Mouse (Mus musculus): Measurements from ENCODE around the gene Cypt12.

The Cypt12 gene

DNA sequence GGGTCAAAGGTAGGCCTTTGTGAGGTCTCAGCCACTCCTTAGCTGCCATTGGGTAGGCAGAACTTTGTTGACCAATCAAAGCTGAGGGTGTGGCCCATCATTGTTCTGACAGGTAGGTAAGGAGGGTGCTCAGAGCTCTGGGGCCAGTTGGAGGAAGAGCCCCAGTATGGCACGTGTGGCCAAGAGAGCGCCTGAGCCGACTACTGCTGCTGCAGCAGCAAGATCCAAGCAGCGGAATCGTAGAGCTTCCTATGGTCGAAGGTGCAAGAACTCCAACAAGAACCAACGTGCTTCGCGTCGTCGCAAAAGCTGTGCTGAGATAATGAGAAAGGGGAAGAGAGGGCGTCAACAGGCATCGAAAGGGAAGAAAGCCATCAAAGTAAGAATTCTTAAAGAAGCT, at the start of gene Cypt12:
Gene Cypt12, plus strand, starts transcription at position 112 of the 400 bp plus-strand sequence.
- H3K27me3 ChIP-seq (ENCODE audit: control insufficient read depth, insufficient read depth, low read length, poor library complexity, severe bottlenecking) = no peaks in the 10 kb centered on the region
- no peak for DNase-seq (ENCODE audit: low read depth, low spot score)

DNA sequence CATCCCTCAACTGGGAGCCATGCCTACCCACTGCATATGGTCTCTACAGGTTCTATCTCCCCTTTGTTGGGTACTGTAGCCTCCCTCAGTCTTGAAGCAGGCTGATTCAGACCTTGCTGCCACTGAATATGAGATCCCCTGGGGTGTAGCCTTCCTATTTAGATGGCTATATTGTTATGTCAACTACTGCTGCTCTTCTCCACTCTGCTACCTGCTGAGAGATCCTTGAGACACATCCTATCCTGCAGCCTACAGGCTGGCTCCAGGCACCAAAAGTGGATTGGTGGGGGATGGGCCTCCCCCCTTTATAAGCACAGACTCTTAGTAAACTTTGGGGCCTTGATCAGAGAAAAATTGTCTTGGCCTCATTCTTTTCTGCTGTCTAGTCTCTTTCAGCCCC, 34.4 kb upstream of the Cypt12 start:
- DNase-seq (ENCODE audit: low read depth, low spot score) = no peak
- Histone ChIP-seq H3K36me3 (ENCODE audit: control insufficient read depth, insufficient read depth, low read length, poor library complexity, severe bottlenecking) (no peaks in the 10 kb centered on the region), H3K27me3 (ENCODE audit: control insufficient read depth, insufficient read depth, low read length, poor library complexity, severe bottlenecking) (no peaks in the 10 kb centered on the region)

More for the DNA sequence above, at the start of gene Cypt12:
- no peaks in the 10 kb centered on the region for H3K36me3 ChIP-seq (ENCODE audit: control insufficient read depth, insufficient read depth, low read length, poor library complexity, severe bottlenecking)

- no peaks in the 10 kb centered on the region for H3K36me3 ChIP-seq (ENCODE audit: control insufficient read depth, insufficient read depth, low read length, poor library complexity, severe bottlenecking)
- DNase-seq (ENCODE audit: low read depth, low spot score) = no peak
- H3K27me3 ChIP-seq (ENCODE audit: control insufficient read depth, insufficient read depth, low read length, poor library complexity, severe bottlenecking) = no peaks in the 10 kb centered on the region
Measured at GRCm38 (mm10) chr3:17940206-17940605, 8.0 kb upstream of the Cypt12 start.

All from splenic B cell, adult 2 months (primary cell).